Mouse (Mus musculus) midbrain, embryonic 15.5 days (tissue): ENCODE measurements around the gene Gm6370. TPM values are rescaled to one million over a fixed set of nuclear protein-coding genes. Genes with fewer than 3 reads are reported as not detected.
"Not testable (repeated sequence)": the region's sequence is repeated elsewhere in the genome, so short reads cannot be mapped to it uniquely, and the experiment has no call there.

Source experiments
- ATAC-seq: fragments of 200-750 bp; cut with Nextera tagmentation; replicated peaks from 2 replicates; pipeline ENCODE4 v1.8.0; 2017; ENCODE audit warnings: moderate TSS enrichment
- H3K27ac ChIP-seq: fragments of 300-500 bp; sonication (generic); 2 replicates; pipeline ENCODE4 v1.5.1; 2015; ENCODE audit warnings: mild to moderate bottlenecking, inconsistent platforms
- H3K27me3 ChIP-seq: fragments of 300-500 bp; sonication (generic); replicated peaks from 2 replicates; pipeline ENCODE4 v1.6.1; 2015; ENCODE audit warnings: inconsistent platforms
- H3K36me3 ChIP-seq: fragments of 300-500 bp; sonication (generic); replicated peaks from 2 replicates; pipeline ENCODE4 v1.6.1; 2015; ENCODE audit warnings: inconsistent platforms
- H3K4me1 ChIP-seq: fragments of 300-500 bp; sonication (generic); 2 replicates; pipeline ENCODE4 v1.6.1; 2015; ENCODE audit warnings: inconsistent platforms
- H3K4me2 ChIP-seq: fragments of 300-500 bp; sonication (generic); 2 replicates; pipeline ENCODE4 v1.6.1; 2015; ENCODE audit warnings: inconsistent platforms, mild to moderate bottlenecking, moderate library complexity
- H3K4me3 ChIP-seq: fragments of 300-500 bp; sonication (generic); 2 replicates; pipeline ENCODE4 v1.5.1; 2015; ENCODE audit warnings: mild to moderate bottlenecking, inconsistent platforms
- H3K9ac ChIP-seq: fragments of 300-500 bp; sonication (generic); 2 replicates; pipeline ENCODE4 v1.6.1; 2015; ENCODE audit warnings: mild to moderate bottlenecking, inconsistent platforms
- H3K9me3 ChIP-seq: fragments of 300-500 bp; sonication (generic); 2 replicates; pipeline ENCODE4 v1.6.1; 2016; ENCODE audit warnings: inconsistent platforms
- WGBS: fragments of 180-500 bp; shearing (Covaris S2); methylation state at CpG from one replicate; pipeline ENCODE4 v1.1.7; 2015; ENCODE audit warnings: mixed read lengths; 5-methylcytosine and 5-hydroxymethylcytosine counted together
- polyA plus RNA-seq: library from polyadenylated mRNA; unstranded; fragments of >200 nt; fragmentation: Nextera tagmentation; extraction: Ambion mirVana; gene quantifications from 2 replicates; pipeline ENCODE4 v1.2.1, GENCODE M21; 2015

The Gm6370 gene
- polyA plus RNA-seq, result not detected in 2 replicates

GRCm38 (mm10) chr5:146491063-146491462 lies at the start of gene Gm6370:
Gene Gm6370, plus strand, starts transcription at chr5:146491363.
- not testable (repeated sequence) for ATAC-seq, H3K36me3 ChIP-seq, H3K4me2 ChIP-seq, H3K9me3 ChIP-seq, H3K4me3 ChIP-seq, H3K4me1 ChIP-seq, H3K9ac ChIP-seq, H3K27me3 ChIP-seq, H3K27ac ChIP-seq
- no CpG with 5 or more reads among the region's 5 CpGs for WGBS

GRCm38 (mm10) chr5:146442767-146443166 lies 48.4 kb upstream of the Gm6370 start:
- H3K27me3 ChIP-seq, result no peaks in the 10 kb centered on the region
- no peak overlapping the region for H3K4me3 ChIP-seq
- peaks cover 4% of the 10 kb centered on the region; the same call in 1 of the 2 replicates for H3K36me3 ChIP-seq
- H3K4me2 ChIP-seq, result no peak overlapping the region
- WGBS, result 88% methylated on average over 2 of the region's 2 CpGs
- no peak for ATAC-seq
- no peaks in the 10 kb centered on the region for H3K4me1 ChIP-seq
- no peak overlapping the region for H3K27ac ChIP-seq
- H3K9me3 ChIP-seq, result no peaks in the 10 kb centered on the region
- H3K9ac ChIP-seq, result no peak overlapping the region

DNA sequence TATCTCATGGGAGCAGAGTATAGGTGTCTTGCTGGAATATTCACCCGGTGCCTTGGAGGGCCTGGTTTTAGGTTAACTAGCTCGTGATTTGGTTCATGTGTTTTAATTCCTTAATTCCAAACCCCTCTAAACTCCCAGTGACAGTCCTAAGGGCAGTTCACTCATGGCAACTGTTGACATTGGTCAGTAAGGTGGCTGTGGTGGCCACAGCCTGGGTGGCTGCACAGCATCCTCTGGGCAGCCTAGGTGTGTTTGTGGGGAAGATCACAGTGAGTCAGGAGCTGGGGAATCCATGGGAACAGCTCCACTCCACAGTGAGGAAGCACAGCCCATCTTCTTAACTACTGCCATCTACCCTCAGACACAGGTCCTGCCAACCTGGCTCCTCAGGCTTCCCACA lies 44.5 kb upstream of the Gm6370 start:
- no peak for ATAC-seq
- H3K36me3 ChIP-seq, result 0 out of 2 replicates have a peak, but pooled peaks cover 4% of the 10 kb centered on the region
- WGBS, result 87% methylated on average over 2 of the region's 2 CpGs
- H3K4me1 ChIP-seq, result no peaks in the 10 kb centered on the region
- H3K9me3 ChIP-seq, result no peaks in the 10 kb centered on the region
- H3K4me2 ChIP-seq, result no peak overlapping the region
- no peak overlapping the region for H3K4me3 ChIP-seq
- H3K27me3 ChIP-seq, result no peaks in the 10 kb centered on the region
- no peak overlapping the region for H3K9ac ChIP-seq
- no peak overlapping the region for H3K27ac ChIP-seq

DNA sequence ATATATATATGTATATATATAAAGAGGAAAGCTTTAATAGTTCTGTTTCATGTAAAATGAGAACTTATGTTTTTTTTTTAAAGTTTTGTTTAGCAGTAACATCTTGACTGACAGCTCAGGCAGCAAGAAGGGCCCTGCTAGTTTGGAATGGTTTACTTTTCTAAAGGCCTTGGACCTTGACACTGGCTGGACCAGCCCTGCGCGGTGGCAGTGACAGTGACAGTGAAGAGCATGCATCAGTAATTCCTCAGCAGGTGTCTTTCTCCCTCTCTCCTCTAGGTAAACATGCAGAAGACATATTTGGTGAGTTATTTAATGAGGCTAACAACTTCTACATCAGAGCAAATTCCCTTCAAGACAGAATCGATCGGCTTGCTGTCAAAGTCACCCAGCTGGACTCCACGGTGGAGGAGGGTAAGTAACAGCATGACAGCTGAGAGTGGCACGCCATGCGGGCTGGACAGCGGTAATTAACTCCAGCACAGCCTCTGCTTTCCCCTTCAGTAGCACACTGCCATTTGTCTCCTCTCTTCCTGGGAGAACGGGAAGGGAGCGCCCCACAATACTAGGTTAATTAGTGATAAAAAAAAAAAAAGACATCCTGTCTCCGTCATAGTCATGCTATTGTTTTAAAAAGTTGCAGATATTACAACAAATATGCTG lies 39.4 kb upstream of the Gm6370 start:
- Histone ChIP-seq H3K36me3 (peaks cover 16% of the 10 kb centered on the region), H3K4me3 (no peak overlapping the region), H3K27ac (no peak overlapping the region), H3K4me1 (no peaks in the 10 kb centered on the region), H3K9ac (no peak overlapping the region), H3K4me2 (no peak overlapping the region), H3K9me3 (no peaks in the 10 kb centered on the region), H3K27me3 (no peaks in the 10 kb centered on the region)
- 77% methylated on average over 11 of the region's 11 CpGs for WGBS
- no peak for ATAC-seq

- no peaks in the 10 kb centered on the region for H3K27me3 ChIP-seq
- H3K4me1 ChIP-seq, result no peaks in the 10 kb centered on the region
- 94% methylated on average over 6 of the region's 6 CpGs for WGBS
- H3K36me3 ChIP-seq, result peaks cover 20% of the 10 kb centered on the region
- no peak for ATAC-seq
- H3K4me2 ChIP-seq, result no peak overlapping the region
- H3K27ac ChIP-seq, result no peak overlapping the region
- H3K4me3 ChIP-seq, result no peak overlapping the region
- H3K9me3 ChIP-seq, result no peaks in the 10 kb centered on the region
- no peak overlapping the region for H3K9ac ChIP-seq
Measured at GRCm38 (mm10) chr5:146453556-146453955, 37.6 kb upstream of the Gm6370 start.

DNA sequence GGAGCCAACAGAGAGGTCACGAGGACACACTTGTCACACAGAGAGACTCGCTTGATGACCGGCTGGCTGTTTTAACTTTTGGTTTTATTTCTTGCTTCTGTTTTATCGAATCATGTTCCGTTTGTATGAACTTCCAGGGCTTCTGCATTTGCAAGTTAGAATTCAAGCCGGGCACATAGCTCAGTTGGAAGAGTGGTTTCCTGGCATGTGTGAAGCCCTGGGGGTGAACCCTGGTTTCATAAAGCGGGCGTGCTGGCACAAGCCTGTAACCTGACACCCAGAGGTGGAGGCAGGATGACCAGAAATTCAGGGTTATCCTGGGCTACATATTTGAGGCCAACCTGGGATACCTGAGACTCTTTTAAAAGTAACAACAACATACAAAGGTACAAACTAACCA lies 29.6 kb upstream of the Gm6370 start:
- no peaks in the 10 kb centered on the region for H3K27me3 ChIP-seq
- no peak overlapping the region for H3K27ac ChIP-seq
- no peak overlapping the region for H3K4me2 ChIP-seq
- no peaks in the 10 kb centered on the region for H3K9me3 ChIP-seq
- H3K9ac ChIP-seq, result no peak overlapping the region
- 91% methylated on average over 8 of the region's 8 CpGs for WGBS
- no peak overlapping the region for H3K4me3 ChIP-seq
- ATAC-seq, result no peak
- no peaks in the 10 kb centered on the region for H3K4me1 ChIP-seq
- peaks cover 20% of the 10 kb centered on the region for H3K36me3 ChIP-seq

DNA sequence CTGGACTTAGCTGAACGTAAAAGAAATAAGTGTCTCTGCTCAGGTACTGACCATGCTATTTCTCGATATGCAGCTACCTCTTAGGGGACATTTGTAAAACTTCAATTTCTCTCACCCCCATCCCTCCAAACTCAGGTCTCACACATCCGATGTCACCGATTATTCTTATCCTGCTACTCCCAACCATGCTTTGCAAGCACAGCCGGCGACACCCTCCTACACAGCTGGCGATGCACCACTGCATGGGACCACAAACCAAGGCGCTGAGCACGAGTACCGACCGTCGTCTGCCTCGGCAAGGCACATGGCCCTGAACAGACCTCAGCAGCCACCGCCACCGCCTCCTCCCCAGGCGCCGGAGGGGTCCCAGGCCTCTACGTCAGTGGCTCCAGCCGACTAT lies 24.5 kb upstream of the Gm6370 start:
- no peaks in the 10 kb centered on the region for H3K27me3 ChIP-seq
- ATAC-seq, result no peak
- no peak overlapping the region for H3K4me3 ChIP-seq
- 94% methylated on average over 19 of the region's 19 CpGs for WGBS
- no peaks in the 10 kb centered on the region for H3K4me1 ChIP-seq
- no peaks in the 10 kb centered on the region for H3K9me3 ChIP-seq
- no peak overlapping the region for H3K9ac ChIP-seq
- peaks cover 11% of the 10 kb centered on the region; the same call in 1 of the 2 replicates for H3K36me3 ChIP-seq
- H3K27ac ChIP-seq, result no peak overlapping the region
- H3K4me2 ChIP-seq, result no peak overlapping the region

- 86% methylated on average over 9 of the region's 9 CpGs for WGBS
- ATAC-seq, result no peak
Measured at GRCm38 (mm10) chr5:146468311-146468710, 22.9 kb upstream of the Gm6370 start.

DNA sequence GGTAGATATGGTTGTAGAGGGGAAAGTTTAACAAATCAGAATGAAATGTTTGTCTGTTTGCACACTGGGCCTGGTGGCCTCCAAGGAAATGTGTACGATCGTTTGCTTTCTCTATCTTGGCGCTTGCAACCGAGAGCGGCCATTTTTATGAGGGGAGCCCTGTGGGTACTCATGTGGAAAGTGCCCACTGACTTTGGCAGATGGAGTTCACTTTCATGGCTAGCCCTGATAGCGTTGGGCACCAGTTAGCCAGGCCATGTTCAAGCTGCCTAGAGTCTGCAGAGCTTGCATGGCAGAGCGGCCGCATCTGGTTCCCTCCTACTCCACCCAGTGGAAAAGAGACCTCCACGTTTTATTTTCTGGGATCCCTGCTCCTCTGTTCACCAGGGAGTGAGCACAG lies 20.3 kb upstream of the Gm6370 start:
- ATAC-seq, result no peak
- no peaks in the 10 kb centered on the region for H3K4me1 ChIP-seq

More at GRCm38 (mm10) chr5:146468311-146468710, 22.9 kb upstream of the Gm6370 start:
- H3K4me1 ChIP-seq, result no peaks in the 10 kb centered on the region
- H3K27me3 ChIP-seq, result no peaks in the 10 kb centered on the region
- no peak overlapping the region for H3K4me2 ChIP-seq
- no peaks in the 10 kb centered on the region for H3K9me3 ChIP-seq
- H3K27ac ChIP-seq, result no peak overlapping the region
- H3K9ac ChIP-seq, result no peak overlapping the region
- H3K4me3 ChIP-seq, result no peak overlapping the region
- peaks cover 11% of the 10 kb centered on the region; the same call in 1 of the 2 replicates for H3K36me3 ChIP-seq

DNA sequence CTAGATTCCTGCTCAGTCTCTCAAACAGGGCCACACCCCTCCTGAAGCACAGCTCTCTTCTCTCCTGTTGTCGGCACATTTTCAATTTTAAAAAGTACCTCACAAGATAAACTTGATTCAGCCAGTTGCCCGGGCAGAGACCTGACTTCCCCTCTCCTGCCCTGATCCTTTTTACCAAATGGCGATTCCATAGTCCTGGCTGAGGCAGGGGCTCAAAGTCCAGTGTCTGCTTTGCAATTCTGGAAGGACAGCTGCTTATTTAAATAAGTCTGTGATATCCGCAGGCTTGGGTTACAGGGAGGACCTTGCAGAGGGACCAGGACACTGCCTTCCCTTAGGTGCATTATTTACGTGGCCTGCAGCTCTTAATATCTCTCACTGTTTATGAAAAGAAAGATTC lies 19.9 kb upstream of the Gm6370 start:
- H3K36me3 ChIP-seq, result peaks cover 9% of the 10 kb centered on the region; the same call in 1 of the 2 replicates
- no peaks in the 10 kb centered on the region for H3K4me1 ChIP-seq
- no peak overlapping the region for H3K4me2 ChIP-seq
- no peaks in the 10 kb centered on the region for H3K9me3 ChIP-seq
- H3K4me3 ChIP-seq, result no peak overlapping the region
- 91% methylated on average over 5 of the region's 5 CpGs for WGBS
- ATAC-seq, result no peak
- H3K9ac ChIP-seq, result no peak overlapping the region
- H3K27me3 ChIP-seq, result no peaks in the 10 kb centered on the region
- no peak overlapping the region for H3K27ac ChIP-seq

More for the DNA sequence above, 20.3 kb upstream of the Gm6370 start:
- H3K27ac ChIP-seq, result no peak overlapping the region
- H3K9ac ChIP-seq, result no peak overlapping the region
- H3K9me3 ChIP-seq, result no peaks in the 10 kb centered on the region
- no peak overlapping the region for H3K4me2 ChIP-seq
- WGBS, result 90% methylated on average over 9 of the region's 9 CpGs
- H3K27me3 ChIP-seq, result no peaks in the 10 kb centered on the region
- peaks cover 11% of the 10 kb centered on the region; the same call in 1 of the 2 replicates for H3K36me3 ChIP-seq
- no peak overlapping the region for H3K4me3 ChIP-seq

DNA sequence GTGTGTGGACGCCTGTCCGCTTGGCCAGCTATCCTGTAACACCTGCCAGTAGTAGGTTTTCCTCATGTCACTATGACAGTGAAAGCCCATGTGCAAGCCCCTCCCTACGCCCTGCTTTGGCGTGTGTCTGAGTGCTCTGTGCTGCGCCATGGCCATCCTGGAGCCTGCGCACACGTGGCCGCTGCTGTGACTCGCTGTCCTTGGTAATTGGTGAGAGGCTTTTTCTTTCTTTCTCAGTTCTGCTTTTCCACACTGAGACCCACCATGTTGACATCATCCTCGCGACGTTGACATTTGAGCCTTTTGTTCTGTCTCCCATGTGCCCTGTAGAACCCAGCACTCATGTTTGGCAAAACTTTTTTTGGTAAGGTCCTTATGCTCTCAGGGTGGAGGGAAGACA lies 19.3 kb upstream of the Gm6370 start:
- Histone ChIP-seq H3K9me3 (no peaks in the 10 kb centered on the region), H3K27me3 (no peaks in the 10 kb centered on the region), H3K36me3 (peaks cover 6% of the 10 kb centered on the region; the same call in 1 of the 2 replicates), H3K27ac (no peak overlapping the region), H3K4me1 (no peaks in the 10 kb centered on the region), H3K4me2 (no peak overlapping the region), H3K9ac (no peak overlapping the region), H3K4me3 (no peak overlapping the region)
- 96% methylated on average over 12 of the region's 12 CpGs for WGBS
- no peak for ATAC-seq

DNA sequence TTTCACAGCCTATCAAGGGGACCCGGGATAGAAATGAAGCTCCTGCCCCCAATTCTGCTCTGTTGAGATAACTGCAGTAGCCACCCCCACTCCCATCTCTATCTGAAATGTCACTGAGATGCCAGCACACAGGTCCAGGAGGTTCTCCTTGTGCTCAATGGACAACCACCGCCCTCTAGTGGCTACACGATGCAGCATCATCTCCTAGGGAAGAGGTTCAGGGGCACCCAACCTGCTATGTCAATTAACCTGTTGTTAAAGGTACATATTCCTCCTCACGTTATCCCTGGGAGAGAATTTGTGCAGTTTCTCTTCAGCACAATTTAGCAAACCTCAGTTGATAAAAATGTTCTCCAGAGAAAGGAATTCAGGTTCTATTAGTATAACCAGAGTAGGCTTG lies 11.6 kb upstream of the Gm6370 start:
- H3K9me3 ChIP-seq, ATAC-seq, H3K27me3 ChIP-seq, H3K4me3 ChIP-seq, H3K27ac ChIP-seq, H3K4me1 ChIP-seq, H3K4me2 ChIP-seq, H3K36me3 ChIP-seq, H3K9ac ChIP-seq: not testable (repeated sequence)
- 10% methylated on average over 4 of the region's 4 CpGs for WGBS

DNA sequence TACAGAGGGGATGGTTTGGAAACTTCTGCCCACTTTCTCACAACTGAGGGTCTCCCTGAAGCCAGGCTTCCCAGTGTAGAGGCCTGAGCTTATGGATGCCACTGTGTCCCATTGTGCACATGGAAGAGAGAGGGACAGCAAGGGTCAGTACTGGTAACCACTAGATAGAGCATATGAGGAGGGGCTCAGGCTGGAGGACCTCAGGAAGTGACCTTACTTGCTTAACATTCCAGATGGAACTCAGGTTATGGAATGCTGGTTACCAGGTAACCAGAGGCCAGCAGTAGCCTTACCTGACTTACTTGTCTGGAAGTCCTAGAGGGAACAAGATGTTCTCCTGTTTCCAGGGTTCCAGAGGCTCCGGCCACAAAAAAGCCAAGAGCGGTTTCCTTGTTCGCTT lies 9.5 kb upstream of the Gm6370 start, which contains the start of gene Gm6408:
Gene Gm6408, plus strand, starts transcription at position 301 of the 400 bp plus-strand sequence.
- not testable (repeated sequence) for H3K27me3 ChIP-seq, ATAC-seq
- WGBS, result 100% methylated on average over 3 of the region's 3 CpGs

More for the DNA sequence above, 9.5 kb upstream of the Gm6370 start, which contains the start of gene Gm6408:
- H3K9ac ChIP-seq, H3K36me3 ChIP-seq, H3K9me3 ChIP-seq, H3K4me3 ChIP-seq, H3K4me1 ChIP-seq, H3K4me2 ChIP-seq, H3K27ac ChIP-seq: not testable (repeated sequence)
